Mouse (Mus musculus) thymus, postnatal 4 days (tissue): ENCODE measurements around the gene Ccr6.
A peak's percentile ranks its signal among the peaks of the same experiment; 100 is the strongest.

ENCODE experiments used
- DNase-seq: peaks from one replicate; pipeline ENCODE4 v3.0.0; 2021

Ccr6 gene

GRCm38 (mm10) chr17:8234537-8234936 lies 1.3 kb upstream of the Ccr6 start:
- no peak for DNase-seq

- DNase-seq: no peak
Measured at GRCm38 (mm10) chr17:8238012-8238710, 2.3 kb downstream of the Ccr6 start.

GRCm38 (mm10) chr17:8239561-8239960 lies 3.7 kb downstream of the Ccr6 start:
- no peak for DNase-seq

GRCm38 (mm10) chr17:8240517-8240916 lies 4.7 kb downstream of the Ccr6 start:
- DNase-seq: peak; percentile 55

- no peak for DNase-seq
Measured at GRCm38 (mm10) chr17:8241645-8242044, 5.8 kb downstream of the Ccr6 start.

- DNase-seq: no peak
Measured at GRCm38 (mm10) chr17:8242186-8242585, 6.3 kb downstream of the Ccr6 start.

- DNase-seq: no peak
Measured at GRCm38 (mm10) chr17:8244124-8244523, 8.3 kb downstream of the Ccr6 start.

- no peak for DNase-seq
Measured at GRCm38 (mm10) chr17:8246102-8246754, 10.4 kb downstream of the Ccr6 start.

- DNase-seq: no peak
Measured at GRCm38 (mm10) chr17:8251704-8252103, 15.9 kb downstream of the Ccr6 start.

GRCm38 (mm10) chr17:8254268-8254667 lies 18.4 kb downstream of the Ccr6 start:
- DNase-seq: no peak

GRCm38 (mm10) chr17:8254914-8255313 lies 19.1 kb downstream of the Ccr6 start:
- DNase-seq: no peak

GRCm38 (mm10) chr17:8255583-8255982 lies 19.7 kb downstream of the Ccr6 start:
- DNase-seq: no peak

GRCm38 (mm10) chr17:8256982-8257381 lies 21.1 kb downstream of the Ccr6 start:
- no peak for DNase-seq

- peak; percentile 32 for DNase-seq
Measured at GRCm38 (mm10) chr17:8264638-8265037, 28.8 kb downstream of the Ccr6 start.

- DNase-seq: no peak
Measured at GRCm38 (mm10) chr17:8272054-8272749, 36.4 kb downstream of the Ccr6 start.

- DNase-seq: no peak
Measured at GRCm38 (mm10) chr17:8272951-8273350, 37.1 kb downstream of the Ccr6 start.

GRCm38 (mm10) chr17:8276071-8276470 lies 40.2 kb downstream of the Ccr6 start:
- DNase-seq: no peak

- no peak for DNase-seq
Measured at GRCm38 (mm10) chr17:8276680-8277079, 40.8 kb downstream of the Ccr6 start.

- no peak for DNase-seq
Measured at GRCm38 (mm10) chr17:8277266-8277665, 41.4 kb downstream of the Ccr6 start.

GRCm38 (mm10) chr17:8278356-8278755 lies 42.5 kb downstream of the Ccr6 start:
- no peak for DNase-seq

GRCm38 (mm10) chr17:8282821-8283525 lies 47.1 kb downstream of the Ccr6 start, which contains the start of gene Mpc1:
Gene Mpc1 (plus strand): TSS chr17:8282904.
- peak; percentile 68 for DNase-seq

- DNase-seq: peak; percentile 95
Measured at GRCm38 (mm10) chr17:8283526-8284253, 47.8 kb downstream of the Ccr6 start.

GRCm38 (mm10) chr17:8284254-8284661 lies 48.4 kb downstream of the Ccr6 start:
- no peak for DNase-seq
